Mouse (Mus musculus) heart, embryonic 12.5 days (tissue): ENCODE results near the gene Gm21970. TPM values are rescaled to one million over a fixed set of nuclear protein-coding genes. Genes with fewer than 3 reads are reported as not detected.

Experiments used
- ATAC-seq: fragments of 200-750 bp; cut with Nextera tagmentation; 2 replicates; pipeline ENCODE4 v1.8.0; 2017; ENCODE audit warnings: moderate TSS enrichment, moderate library complexity; ENCODE audit not compliant: insufficient number of reproducible peaks, low FRiP score
- H3K27ac ChIP-seq: fragments of 300-500 bp; sonication (generic); 2 replicates; pipeline ENCODE4 v1.5.1; 2016; ENCODE audit warnings: mild to moderate bottlenecking, moderate library complexity; ENCODE audit not compliant: poor library complexity, severe bottlenecking
- H3K27me3 ChIP-seq: fragments of 300-500 bp; sonication (generic); replicated peaks from 2 replicates; pipeline ENCODE4 v1.6.1; 2016; ENCODE audit warnings: mild to moderate bottlenecking, moderate library complexity
- H3K36me3 ChIP-seq: fragments of 300-500 bp; sonication (generic); 2 replicates; pipeline ENCODE4 v1.6.1; 2016; ENCODE audit warnings: mild to moderate bottlenecking, moderate library complexity
- H3K4me1 ChIP-seq: fragments of 300-500 bp; sonication (generic); replicated peaks from 2 replicates; pipeline ENCODE4 v1.6.1; 2016; ENCODE audit warnings: mild to moderate bottlenecking
- H3K4me2 ChIP-seq: fragments of 300-500 bp; sonication (generic); 2 replicates; pipeline ENCODE4 v1.6.1; 2016; ENCODE audit warnings: mild to moderate bottlenecking, moderate library complexity
- H3K4me3 ChIP-seq: fragments of 300-500 bp; sonication (generic); 2 replicates; pipeline ENCODE4 v1.5.1; 2016; ENCODE audit warnings: mild to moderate bottlenecking
- H3K9ac ChIP-seq: fragments of 300-500 bp; sonication (generic); 2 replicates; pipeline ENCODE4 v1.6.1; 2016; ENCODE audit warnings: mild to moderate bottlenecking, moderate library complexity
- H3K9me3 ChIP-seq: fragments of 300-500 bp; sonication (generic); replicated peaks from 2 replicates; pipeline ENCODE4 v1.6.1; 2016; ENCODE audit warnings: mild to moderate bottlenecking, moderate library complexity
- WGBS: fragments of 180-500 bp; shearing (Covaris S2); methylation state at CpG from one replicate; pipeline ENCODE4 v1.1.7; 2016; 5-methylcytosine and 5-hydroxymethylcytosine counted together
- polyA plus RNA-seq: library from polyadenylated mRNA; unstranded; fragments of >200 nt; fragmentation: Nextera tagmentation; extraction: Ambion mirVana; gene quantifications from 2 replicates; pipeline ENCODE4 v1.2.1, GENCODE M21; 2016

Gene Gm21970
- not detected in 2 replicates for polyA plus RNA-seq

DNA sequence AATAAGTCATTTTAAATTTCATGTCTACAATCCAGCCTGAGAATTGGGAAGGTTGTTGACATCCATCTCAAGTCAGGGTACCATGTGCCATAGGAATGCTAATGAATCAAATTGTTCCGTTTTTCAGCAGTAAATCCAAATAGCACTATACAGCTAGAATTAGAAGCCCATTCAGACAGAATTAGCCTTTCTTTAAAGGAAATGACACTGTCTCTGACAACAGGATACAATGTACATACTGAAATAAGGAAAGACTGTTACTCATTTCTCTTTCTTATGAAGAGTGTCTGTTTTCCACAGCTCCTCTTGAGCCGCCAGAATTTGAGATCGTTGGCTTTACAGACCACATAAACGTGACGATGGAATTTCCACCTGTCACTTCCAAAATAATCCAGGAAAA lies at the start of gene Gm21970:
TSS of gene Gm21970 (plus strand) at position 301 of the 400 bp plus-strand sequence.
- no peak within 1 kb of the TSS for H3K4me3 ChIP-seq
- H3K9ac ChIP-seq: no peak within 1 kb of the TSS
- peaks cover 77% of the 10 kb centered on the region for H3K36me3 ChIP-seq
- no peaks in the 10 kb centered on the region for H3K4me1 ChIP-seq
- no peak for ATAC-seq
- 85% methylated on average over 5 of the region's 5 CpGs for WGBS
- H3K9me3 ChIP-seq: peaks cover 6% of the 10 kb centered on the region
- H3K27ac ChIP-seq: no peak within 1 kb of the TSS
- no peaks in the 10 kb centered on the region for H3K27me3 ChIP-seq
- H3K4me2 ChIP-seq: no peak within 1 kb of the TSS

DNA sequence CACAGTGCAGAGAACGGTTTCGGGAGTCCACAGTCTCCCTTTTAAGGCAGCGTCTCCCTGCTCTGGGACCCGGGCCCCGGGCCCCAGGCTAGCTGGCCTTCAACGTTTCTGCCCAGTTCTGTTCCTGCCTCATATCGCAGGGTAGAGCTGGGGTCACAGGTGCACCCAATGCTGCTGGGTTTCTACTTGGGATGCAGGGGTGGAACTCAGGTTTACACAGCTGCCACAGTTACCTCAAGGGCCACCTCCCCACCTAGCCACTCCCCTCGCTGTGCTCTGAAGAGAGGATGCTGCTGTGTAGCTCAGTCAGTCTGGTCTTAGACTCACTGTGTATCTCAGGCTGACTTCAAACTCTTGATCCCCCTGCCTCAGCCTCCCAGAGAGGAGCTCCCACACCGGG lies 45.0 kb upstream of the Gm21970 start:
- no peaks in the 10 kb centered on the region for H3K9me3 ChIP-seq
- no peak overlapping the region for H3K9ac ChIP-seq
- no peak for ATAC-seq
- no peak overlapping the region for H3K4me2 ChIP-seq
- no peak overlapping the region for H3K27ac ChIP-seq
- H3K4me3 ChIP-seq: no peak overlapping the region
- no peaks in the 10 kb centered on the region for H3K36me3 ChIP-seq
- peaks cover 36% of the 10 kb centered on the region for H3K27me3 ChIP-seq
- H3K4me1 ChIP-seq: no peaks in the 10 kb centered on the region
- WGBS: 70% methylated on average over 9 of the region's 9 CpGs

DNA sequence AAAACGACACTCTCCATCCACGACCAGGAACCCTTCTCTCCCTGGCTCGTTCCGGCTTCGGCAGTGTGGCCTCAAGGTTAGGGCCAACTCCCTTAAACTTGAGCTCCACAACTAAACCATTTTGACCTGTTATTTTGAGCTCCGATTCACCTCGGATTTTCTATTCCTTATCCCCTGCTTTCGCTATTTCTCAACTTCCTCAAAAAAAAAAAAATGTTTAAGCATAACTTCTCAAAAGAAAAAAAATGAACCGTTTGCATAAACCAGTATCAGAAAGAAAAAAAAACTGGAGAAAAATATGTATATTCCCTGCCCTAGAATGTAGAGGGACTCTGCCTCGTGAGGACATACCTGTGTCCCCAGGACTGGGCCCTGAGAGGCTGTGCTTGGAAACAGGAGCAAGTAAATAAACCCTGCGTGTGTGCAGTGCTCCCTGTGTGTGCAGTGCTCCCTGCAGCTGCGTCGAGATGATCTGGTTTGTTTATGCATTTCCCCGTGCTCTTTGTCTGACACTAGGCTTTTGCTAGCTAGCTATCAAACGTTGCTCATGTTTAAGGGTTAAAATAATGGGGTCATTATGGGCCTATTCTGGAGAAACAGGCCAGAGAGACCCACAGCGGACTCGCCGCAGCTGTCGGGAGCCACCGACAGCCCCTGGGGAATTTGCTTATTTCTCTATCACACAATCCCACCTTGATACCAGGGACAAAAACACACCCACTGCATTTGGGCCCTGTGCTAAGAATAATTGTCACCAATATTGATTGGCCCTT lies 43.8 kb upstream of the Gm21970 start:
- H3K9me3 ChIP-seq: no peaks in the 10 kb centered on the region
- H3K9ac ChIP-seq: no peak overlapping the region
- no peak overlapping the region for H3K27ac ChIP-seq
- H3K27me3 ChIP-seq: peaks cover 41% of the 10 kb centered on the region
- no peak overlapping the region for H3K4me3 ChIP-seq
- no peaks in the 10 kb centered on the region for H3K4me1 ChIP-seq
- ATAC-seq: no peak
- 73% methylated on average over 20 of the region's 20 CpGs for WGBS
- no peak overlapping the region for H3K4me2 ChIP-seq
- H3K36me3 ChIP-seq: no peaks in the 10 kb centered on the region

DNA sequence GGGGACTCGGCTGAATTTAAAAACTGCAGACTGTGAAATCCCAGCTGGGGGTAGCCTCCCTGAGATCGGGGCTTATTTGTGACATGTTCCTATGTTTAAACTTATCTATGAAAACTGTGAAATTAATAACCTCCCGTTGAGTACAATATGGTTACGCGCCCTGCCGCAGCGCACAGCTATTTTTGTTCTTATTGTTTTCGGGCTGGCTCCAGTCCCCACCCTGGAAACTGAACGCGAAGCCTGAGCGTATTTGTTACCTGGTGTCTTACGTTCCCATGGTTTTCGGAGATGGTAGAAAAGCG lies 43.3 kb upstream of the Gm21970 start:
- Histone ChIP-seq H3K36me3 (no peaks in the 10 kb centered on the region), H3K27me3 (peaks cover 47% of the 10 kb centered on the region)
- WGBS: 74% methylated on average over 14 of the region's 14 CpGs

GRCm38 (mm10) chr16:91348588-91349330 lies 42.8 kb upstream of the Gm21970 start:
- no peak overlapping the region for H3K27ac ChIP-seq
- H3K4me3 ChIP-seq: no peak overlapping the region
- no peak overlapping the region for H3K9ac ChIP-seq
- H3K27me3 ChIP-seq: peaks cover 50% of the 10 kb centered on the region
- H3K4me1 ChIP-seq: no peaks in the 10 kb centered on the region
- no peaks in the 10 kb centered on the region for H3K9me3 ChIP-seq
- ATAC-seq: no peak
- H3K4me2 ChIP-seq: no peak overlapping the region
- no peaks in the 10 kb centered on the region for H3K36me3 ChIP-seq
- WGBS: 73% methylated on average over 28 of the region's 28 CpGs

More for the DNA sequence above, 43.3 kb upstream of the Gm21970 start:
- Histone ChIP-seq H3K4me3 (no peak overlapping the region), H3K9me3 (no peaks in the 10 kb centered on the region), H3K4me2 (no peak overlapping the region), H3K9ac (no peak overlapping the region), H3K27ac (no peak overlapping the region), H3K4me1 (no peaks in the 10 kb centered on the region)
- ATAC-seq: no peak

GRCm38 (mm10) chr16:91352084-91352562 lies 39.4 kb upstream of the Gm21970 start:
- H3K27me3 ChIP-seq: peaks cover 45% of the 10 kb centered on the region
- H3K4me3 ChIP-seq: no peak overlapping the region
- H3K9ac ChIP-seq: no peak overlapping the region
- 6% methylated on average over 7 of the region's 7 CpGs for WGBS
- peak overlapping the region; percentile 60; the same call in 1 of the 2 replicates for H3K27ac ChIP-seq
- no peaks in the 10 kb centered on the region for H3K36me3 ChIP-seq
- H3K4me1 ChIP-seq: no peaks in the 10 kb centered on the region
- no peak overlapping the region for H3K4me2 ChIP-seq
- no peak for ATAC-seq
- H3K9me3 ChIP-seq: no peaks in the 10 kb centered on the region

GRCm38 (mm10) chr16:91352749-91353148 lies 38.8 kb upstream of the Gm21970 start:
- Histone ChIP-seq H3K9ac (no peak overlapping the region), H3K36me3 (no peaks in the 10 kb centered on the region), H3K9me3 (no peaks in the 10 kb centered on the region), H3K4me1 (peaks cover 5% of the 10 kb centered on the region; the same call in 1 of the 2 replicates), H3K4me2 (no peak overlapping the region), H3K27ac (0 out of 2 replicates have a peak overlapping the region, but pooled peaks have one; percentile 35), H3K27me3 (peaks cover 43% of the 10 kb centered on the region), H3K4me3 (no peak overlapping the region)
- ATAC-seq: peak; percentile 95
- 51% methylated on average over 7 of the region's 7 CpGs for WGBS

DNA sequence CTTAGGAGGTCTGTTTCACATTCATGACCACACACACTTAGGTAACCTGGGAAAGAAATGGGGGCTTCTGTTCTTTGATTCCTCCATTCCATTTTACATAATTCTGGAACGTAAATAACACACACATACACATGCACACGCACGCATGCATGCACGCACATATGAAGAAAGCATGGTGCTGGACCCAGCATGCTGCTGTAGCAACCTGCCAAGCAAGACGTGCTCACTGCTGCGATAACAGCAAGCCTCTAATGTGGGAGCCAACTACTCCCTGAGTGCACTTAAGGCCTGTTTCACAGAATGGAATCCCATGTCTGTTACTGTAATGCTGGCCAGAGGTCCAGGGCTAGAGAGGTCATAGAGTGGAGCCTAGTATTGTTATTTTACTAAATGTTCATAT lies 38.3 kb upstream of the Gm21970 start:
- no peak overlapping the region for H3K4me2 ChIP-seq
- 71% methylated on average over 6 of the region's 6 CpGs for WGBS
- H3K9me3 ChIP-seq: no peaks in the 10 kb centered on the region
- H3K9ac ChIP-seq: no peak overlapping the region
- ATAC-seq: peak; percentile 67
- peaks cover 40% of the 10 kb centered on the region for H3K27me3 ChIP-seq
- peaks cover 7% of the 10 kb centered on the region; the same call in 1 of the 2 replicates for H3K4me1 ChIP-seq
- H3K27ac ChIP-seq: peak overlapping the region; percentile 35; the same call in 1 of the 2 replicates
- H3K36me3 ChIP-seq: no peaks in the 10 kb centered on the region
- no peak overlapping the region for H3K4me3 ChIP-seq

- peaks cover 40% of the 10 kb centered on the region for H3K27me3 ChIP-seq
- H3K27ac ChIP-seq: 0 out of 2 replicates have a peak overlapping the region, but pooled peaks have one; percentile 29
- WGBS: 78% methylated on average over 5 of the region's 5 CpGs
Measured at GRCm38 (mm10) chr16:91353638-91354037, 37.9 kb upstream of the Gm21970 start.

GRCm38 (mm10) chr16:91354599-91354998 lies 36.9 kb upstream of the Gm21970 start:
- no peak overlapping the region for H3K9ac ChIP-seq
- H3K4me2 ChIP-seq: no peak overlapping the region
- ATAC-seq: no peak
- H3K4me1 ChIP-seq: peaks cover 7% of the 10 kb centered on the region; the same call in 1 of the 2 replicates
- no peaks in the 10 kb centered on the region for H3K9me3 ChIP-seq
- H3K27me3 ChIP-seq: peaks cover 40% of the 10 kb centered on the region
- no peaks in the 10 kb centered on the region for H3K36me3 ChIP-seq
- no peak overlapping the region for H3K4me3 ChIP-seq
- WGBS: 67% methylated on average over 4 of the region's 4 CpGs
- H3K27ac ChIP-seq: no peak overlapping the region

More at GRCm38 (mm10) chr16:91353638-91354037, 37.9 kb upstream of the Gm21970 start:
- Histone ChIP-seq H3K4me3 (no peak overlapping the region), H3K4me1 (peaks cover 7% of the 10 kb centered on the region; the same call in 1 of the 2 replicates), H3K9me3 (no peaks in the 10 kb centered on the region), H3K4me2 (no peak overlapping the region), H3K9ac (no peak overlapping the region), H3K36me3 (no peaks in the 10 kb centered on the region)
- ATAC-seq: no peak

DNA sequence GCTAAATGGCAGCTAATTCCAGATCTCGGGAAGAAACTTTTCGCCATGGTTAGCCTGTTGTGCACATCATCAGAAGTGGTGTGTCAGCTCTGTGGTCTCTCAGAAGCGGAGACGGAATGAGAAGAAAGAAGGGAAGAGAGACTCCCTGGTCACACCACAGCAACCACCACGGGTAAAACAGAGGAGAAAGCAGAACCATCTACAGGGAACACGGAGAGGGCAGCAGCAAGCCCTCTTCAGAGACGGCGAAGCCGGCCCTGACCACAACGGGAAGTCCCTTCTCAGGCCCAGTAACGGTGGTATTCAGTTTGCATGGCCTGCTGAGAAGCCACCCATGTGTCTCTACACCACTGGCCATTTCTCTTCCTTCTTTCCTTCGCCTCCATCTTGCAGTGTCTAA lies 36.4 kb upstream of the Gm21970 start:
- no peaks in the 10 kb centered on the region for H3K9me3 ChIP-seq
- H3K9ac ChIP-seq: no peak overlapping the region
- peaks cover 40% of the 10 kb centered on the region for H3K27me3 ChIP-seq
- H3K27ac ChIP-seq: no peak overlapping the region
- H3K36me3 ChIP-seq: no peaks in the 10 kb centered on the region
- peaks cover 10% of the 10 kb centered on the region; the same call in 1 of the 2 replicates for H3K4me1 ChIP-seq
- no peak overlapping the region for H3K4me3 ChIP-seq
- no peak for ATAC-seq
- WGBS: 71% methylated on average over 12 of the region's 12 CpGs
- H3K4me2 ChIP-seq: no peak overlapping the region
